Mouse (Mus musculus): ENCODE measurements around the gene B4gat1. TPM values are rescaled to one million over a fixed set of nuclear protein-coding genes. Genes with fewer than 3 reads are reported as not detected.
A peak's percentile ranks its signal among the peaks of the same experiment; 100 is the strongest.

The B4gat1 gene
- polyA plus RNA-seq, 1 experiment from 2014 or later, result 41.4 TPM

DNA sequence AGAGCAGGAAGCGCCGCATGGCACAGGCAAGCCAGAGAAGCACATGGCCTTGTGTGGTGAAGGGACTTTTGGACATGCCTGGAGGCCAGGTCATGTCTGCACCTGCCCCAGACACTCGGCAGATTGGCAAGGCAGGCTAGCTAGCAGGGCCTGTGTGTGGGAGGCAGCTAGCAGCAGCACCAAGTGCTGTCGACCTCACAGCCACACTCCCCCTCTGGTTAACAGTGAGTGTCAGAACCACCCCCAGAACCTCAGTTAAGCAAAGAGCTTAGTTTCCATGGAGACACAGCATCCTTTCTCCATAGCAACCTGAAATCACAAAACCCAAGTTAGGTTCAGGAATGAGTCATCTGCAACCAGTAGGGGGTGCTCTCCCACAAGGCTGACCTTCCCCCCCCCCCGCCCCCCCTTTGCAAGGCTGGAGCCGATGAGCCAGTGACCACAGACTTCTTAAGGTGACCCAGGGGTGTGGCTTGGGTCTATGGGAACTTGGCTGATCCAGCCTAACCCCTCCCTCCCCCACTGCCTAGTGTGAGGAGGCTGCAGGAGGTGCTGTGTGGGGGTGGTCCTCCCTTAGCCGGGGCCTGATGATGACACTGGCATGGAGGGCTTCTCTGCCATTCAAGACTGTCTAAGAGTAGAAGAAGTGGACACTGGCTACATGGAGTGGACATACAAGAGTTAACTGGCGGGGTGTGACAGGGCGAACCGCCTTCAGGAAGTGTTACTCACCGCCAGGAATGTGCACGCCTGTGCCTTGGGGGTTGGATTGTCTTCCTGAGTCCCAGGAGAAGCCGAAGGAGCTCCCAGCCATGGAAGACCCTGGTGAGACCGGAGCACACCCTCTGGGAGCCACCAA is 11.7 kb downstream of the B4gat1 start, which contains the start of gene Rin1:
Rin1 (plus strand) TSS at position 435 of the 859 bp plus-strand sequence.
- no peak for ATAC-seq (ENCODE audit: extremely low read depth, insufficient number of reproducible peaks, low FRiP score, low TSS enrichment)
- Histone ChIP-seq H3K9me3 (no peaks in the 10 kb centered on the region), H3K36me3 (peaks cover 42% of the 10 kb centered on the region), H3K27ac (replicated peaks) (peak within 1 kb of the TSS; percentile 70), H3K4me1 (peaks cover 34% of the 10 kb centered on the region), H3K9ac (peak within 1 kb of the TSS; percentile 72), H3K4me3 (peak within 1 kb of the TSS; percentile 48), H3K4me2 (peak within 1 kb of the TSS; percentile 71), H3K27me3 (replicated peaks) (peaks cover 41% of the 10 kb centered on the region)
- WGBS, result 12% methylated on average over 14 of the region's 14 CpGs

- WGBS, result 7% methylated on average over 17 of the region's 17 CpGs
- Histone ChIP-seq H3K4me1 (peaks cover 34% of the 10 kb centered on the region), H3K27me3 (replicated peaks) (peaks cover 45% of the 10 kb centered on the region), H3K36me3 (peaks cover 40% of the 10 kb centered on the region), H3K9ac (peak overlapping the region; percentile 72), H3K4me3 (peak overlapping the region; percentile 48), H3K4me2 (peak overlapping the region; percentile 71), H3K9me3 (no peaks in the 10 kb centered on the region), H3K27ac (replicated peaks) (peak overlapping the region; percentile 70)
- ATAC-seq (ENCODE audit: extremely low read depth, insufficient number of reproducible peaks, low FRiP score, low TSS enrichment), result no peak; the same call in 1 of the 2 replicates
Measured at GRCm38 (mm10) chr19:5051031-5051430, 12.4 kb downstream of the B4gat1 start.

GRCm38 (mm10) chr19:5051515-5051914 is 12.9 kb downstream of the B4gat1 start:
- Histone ChIP-seq H3K4me3 (peak overlapping the region; percentile 48), H3K9me3 (no peaks in the 10 kb centered on the region), H3K4me1 (peaks cover 37% of the 10 kb centered on the region), H3K27ac (replicated peaks) (peak overlapping the region; percentile 70; the same call in 1 of the 2 replicates), H3K27me3 (replicated peaks) (peaks cover 45% of the 10 kb centered on the region), H3K4me2 (peak overlapping the region; percentile 71), H3K9ac (peak overlapping the region; percentile 72), H3K36me3 (peaks cover 35% of the 10 kb centered on the region)
- no peak for ATAC-seq (ENCODE audit: extremely low read depth, insufficient number of reproducible peaks, low FRiP score, low TSS enrichment)
- WGBS, result 58% methylated on average over 3 of the region's 3 CpGs

GRCm38 (mm10) chr19:5052166-5052822 is 13.7 kb downstream of the B4gat1 start:
- H3K4me1 ChIP-seq, result peaks cover 39% of the 10 kb centered on the region
- peak overlapping the region; percentile 72 for H3K9ac ChIP-seq
- H3K27ac ChIP-seq (replicated peaks), result no peak overlapping the region; the same call in 1 of the 2 replicates
- H3K4me2 ChIP-seq, result peak overlapping the region; percentile 71
- H3K4me3 ChIP-seq, result peak overlapping the region; percentile 48
- no peaks in the 10 kb centered on the region for H3K9me3 ChIP-seq
- H3K27me3 ChIP-seq (replicated peaks), result peaks cover 45% of the 10 kb centered on the region
- ATAC-seq (ENCODE audit: extremely low read depth, insufficient number of reproducible peaks, low FRiP score, low TSS enrichment), result no peak
- WGBS, result 24% methylated on average over 25 of the region's 25 CpGs
- H3K36me3 ChIP-seq, result peaks cover 27% of the 10 kb centered on the region

DNA sequence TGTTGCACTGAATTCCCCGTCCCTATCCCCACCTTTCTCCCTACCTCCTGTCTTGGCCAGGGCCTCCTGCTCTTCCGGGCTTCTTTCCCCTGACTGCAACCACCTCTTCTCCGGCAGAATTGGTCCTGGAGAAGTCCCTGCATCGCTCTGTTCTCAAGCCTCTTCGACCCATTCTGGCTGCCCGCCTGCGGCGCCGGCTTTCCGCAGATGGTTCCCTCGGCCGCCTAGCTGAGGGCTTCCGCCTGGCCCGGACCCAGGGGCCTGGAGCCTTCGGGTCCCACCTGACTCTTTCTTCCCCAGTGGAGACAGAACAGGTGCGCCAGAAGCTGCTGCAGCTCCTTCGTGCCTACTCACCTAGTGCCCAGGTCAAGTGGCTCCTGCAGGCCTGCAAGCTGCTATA is 14.2 kb downstream of the B4gat1 start:
- H3K9ac ChIP-seq, result no peak overlapping the region
- no peak for ATAC-seq (ENCODE audit: extremely low read depth, insufficient number of reproducible peaks, low FRiP score, low TSS enrichment)
- no peaks in the 10 kb centered on the region for H3K9me3 ChIP-seq
- peak overlapping the region; percentile 71 for H3K4me2 ChIP-seq
- H3K4me1 ChIP-seq, result peaks cover 41% of the 10 kb centered on the region
- 56% methylated on average over 17 of the region's 17 CpGs for WGBS
- peaks cover 45% of the 10 kb centered on the region for H3K27me3 ChIP-seq (replicated peaks)
- H3K27ac ChIP-seq (replicated peaks), result no peak overlapping the region
- H3K4me3 ChIP-seq, result no peak overlapping the region
- H3K36me3 ChIP-seq, result peaks cover 21% of the 10 kb centered on the region

- no peak overlapping the region for H3K27ac ChIP-seq (replicated peaks)
- H3K4me3 ChIP-seq, result no peak overlapping the region
- no peaks in the 10 kb centered on the region for H3K9me3 ChIP-seq
- peaks cover 52% of the 10 kb centered on the region for H3K4me1 ChIP-seq
- H3K9ac ChIP-seq, result no peak overlapping the region
- ATAC-seq (ENCODE audit: extremely low read depth, insufficient number of reproducible peaks, low FRiP score, low TSS enrichment), result no peak
- 29% methylated on average over 9 of the region's 9 CpGs for WGBS
- no peak overlapping the region for H3K4me2 ChIP-seq
- peaks cover 45% of the 10 kb centered on the region for H3K27me3 ChIP-seq (replicated peaks)
- peaks cover 11% of the 10 kb centered on the region for H3K36me3 ChIP-seq
Measured at GRCm38 (mm10) chr19:5053909-5054308, 15.3 kb downstream of the B4gat1 start.

DNA sequence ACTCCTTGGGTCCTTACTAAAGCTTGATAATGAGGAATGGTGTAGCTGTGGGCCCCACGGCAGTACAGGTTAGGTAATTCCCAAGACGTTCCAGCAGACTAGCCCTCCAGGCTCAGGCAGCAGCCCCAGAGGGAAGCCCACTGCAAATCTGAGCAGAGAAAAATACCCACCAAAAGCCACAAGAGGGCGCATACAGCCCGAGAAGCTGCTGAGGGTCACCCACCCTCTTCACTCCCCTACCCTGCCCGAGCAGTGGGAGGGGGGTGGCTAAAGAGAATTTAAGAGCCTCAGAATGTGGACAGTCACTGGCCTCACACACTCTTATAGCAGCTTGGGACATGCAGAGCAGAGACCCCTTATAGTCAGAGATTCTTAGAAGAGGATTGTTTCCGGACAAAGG is 17.6 kb downstream of the B4gat1 start:
- WGBS, result 13% methylated on average over 6 of the region's 6 CpGs
- no peak overlapping the region for H3K27ac ChIP-seq (replicated peaks)
- no peak for ATAC-seq (ENCODE audit: extremely low read depth, insufficient number of reproducible peaks, low FRiP score, low TSS enrichment)

GRCm38 (mm10) chr19:5057876-5058775 is 19.5 kb downstream of the B4gat1 start:
- Histone ChIP-seq H3K36me3 (peaks cover 5% of the 10 kb centered on the region; the same call in 1 of the 2 replicates), H3K9ac (peak overlapping the region; percentile 58; the same call in 1 of the 2 replicates), H3K27me3 (replicated peaks) (peaks cover 20% of the 10 kb centered on the region), H3K9me3 (no peaks in the 10 kb centered on the region), H3K4me1 (peaks cover 44% of the 10 kb centered on the region), H3K4me2 (no peak overlapping the region), H3K4me3 (no peak overlapping the region), H3K27ac (replicated peaks) (peak overlapping the region; percentile 66)
- 21% methylated on average over 16 of the region's 16 CpGs for WGBS
- no peak for ATAC-seq (ENCODE audit: extremely low read depth, insufficient number of reproducible peaks, low FRiP score, low TSS enrichment)

More for the DNA sequence above, 17.6 kb downstream of the B4gat1 start:
- H3K9me3 ChIP-seq, result no peaks in the 10 kb centered on the region
- no peak overlapping the region for H3K4me3 ChIP-seq
- H3K4me1 ChIP-seq, result peaks cover 59% of the 10 kb centered on the region
- no peak overlapping the region for H3K4me2 ChIP-seq
- H3K27me3 ChIP-seq (replicated peaks), result peaks cover 39% of the 10 kb centered on the region
- H3K9ac ChIP-seq, result no peak overlapping the region
- peaks cover 5% of the 10 kb centered on the region; the same call in 1 of the 2 replicates for H3K36me3 ChIP-seq

GRCm38 (mm10) chr19:5058801-5059771 is 20.5 kb downstream of the B4gat1 start:
- Histone ChIP-seq H3K4me2 (0 out of 2 replicates have a peak overlapping the region, but pooled peaks have one; percentile 18), H3K9me3 (no peaks in the 10 kb centered on the region), H3K27me3 (replicated peaks) (peaks cover 12% of the 10 kb centered on the region; the same call in 1 of the 2 replicates), H3K27ac (replicated peaks) (peak overlapping the region; percentile 66), H3K36me3 (0 out of 2 replicates have a peak, but pooled peaks cover 5% of the 10 kb centered on the region), H3K4me1 (peaks cover 44% of the 10 kb centered on the region), H3K4me3 (no peak overlapping the region), H3K9ac (peak overlapping the region; percentile 58)
- no peak for ATAC-seq (ENCODE audit: extremely low read depth, insufficient number of reproducible peaks, low FRiP score, low TSS enrichment)
- WGBS, result 15% methylated on average over 10 of the region's 10 CpGs

Measured in heart, embryonic 13.5 days (tissue).